26 mouse cellular contexts compared by ENCODE assay signal in the genomic region with DNA sequence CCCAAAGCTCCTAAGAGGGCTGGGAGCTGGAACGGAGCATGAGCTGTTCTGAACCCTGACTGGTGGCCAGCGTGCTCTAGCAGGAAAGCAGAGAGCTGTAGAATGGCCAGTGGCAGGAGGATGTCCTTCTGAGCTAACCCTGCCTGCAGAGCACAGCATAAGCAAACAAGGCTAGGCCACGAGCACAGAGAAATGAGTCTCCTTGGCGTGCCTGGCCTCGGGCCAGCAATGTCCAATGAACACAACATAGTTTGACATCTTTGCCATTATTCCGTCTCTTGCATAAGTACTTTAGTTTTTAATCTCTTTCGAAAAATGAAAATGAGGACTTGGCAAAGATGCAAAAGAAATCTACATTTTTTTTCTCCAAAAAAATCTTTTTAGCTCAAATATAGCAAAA.
DNase-seq lines count a peak whose midpoint lies in the region; ATAC-seq lines count a peak whose summit lies in the region.
"Had no signal": no experiment of that assay in that cellular context is flagged by ENCODE, and none has a peak within 500 bp of the region (broad histone marks: within the 10 kb centered on the region; RNA-seq: fewer than 3 reads in every experiment).

No protein-coding gene starts in this region.

- no peak overlapping the region; the same call in 1 of the 2 replicates for H3K27ac ChIP-seq in lung, embryonic 16.5 days (ENCODE audit: low read length)
- H3K27ac ChIP-seq: embryonic facial prominence, embryonic 10.5 days; embryonic facial prominence, embryonic 13.5 days; forebrain, embryonic 12.5 days; forebrain, embryonic 15.5 days; hindbrain, embryonic 12.5 days; hindbrain, embryonic 15.5 days had no signal

- no peaks in the 10 kb centered on the region for H3K9me3 ChIP-seq in lung, embryonic 16.5 days (ENCODE audit: control insufficient read depth, low read length)
- H3K9me3 ChIP-seq: embryonic facial prominence, embryonic 10.5 days; embryonic facial prominence, embryonic 13.5 days; forebrain, embryonic 12.5 days; forebrain, embryonic 15.5 days; G1E; hindbrain, embryonic 12.5 days; hindbrain, embryonic 15.5 days had no signal

- H3K4me2 ChIP-seq in lung, embryonic 16.5 days (ENCODE audit: low read depth, low read length): no peak overlapping the region
- H3K4me2 ChIP-seq: embryonic facial prominence, embryonic 13.5 days; forebrain, embryonic 12.5 days; forebrain, embryonic 15.5 days; heart, embryonic 11.5 days; hindbrain, embryonic 12.5 days; hindbrain, embryonic 15.5 days had no signal

- no peak overlapping the region for H3K4me3 ChIP-seq in lung, embryonic 16.5 days (ENCODE audit: low read length)
- H3K4me3 ChIP-seq: embryonic facial prominence, embryonic 10.5 days; embryonic facial prominence, embryonic 13.5 days; erythroblast, embryonic 14.5 days; forebrain, embryonic 12.5 days; forebrain, embryonic 15.5 days; hindbrain, embryonic 12.5 days; hindbrain, embryonic 15.5 days had no signal

- peak; percentile 40 for DNase-seq in adrenal gland, postnatal 25 days
- no peak for DNase-seq in adrenal gland, postnatal 4 days (ENCODE audit: low spot score in 2 of 2)
- DNase-seq in heart, adult 11 months: peak; percentile 79
- no peak for DNase-seq in heart, adult 18-20 months
- no peak for DNase-seq in lung, postnatal 10 days
- peak; percentile 23 for DNase-seq in right cerebral cortex, postnatal 4 days
- DNase-seq in right cerebral cortex, postnatal 36 days (ENCODE audit: low spot score in 2 of 2): no peak
- DNase-seq: adrenal gland, adult 2 months; B cell, adult 2 months; cerebellum, adult 11 months; cerebellum, adult 8-10 months; cerebellum, postnatal 36 days; embryo, embryonic 11 days; gastrocnemius, postnatal 25 days had no signal

- ATAC-seq in lung, embryonic 16.5 days (ENCODE audit: low read depth): peak; percentile 71
- ATAC-seq: forebrain, embryonic 15.5 days; Patski had no signal

- no peaks in the 10 kb centered on the region for H3K36me3 ChIP-seq in lung, embryonic 16.5 days (ENCODE audit: control insufficient read depth, insufficient read depth, low read length)
- H3K36me3 ChIP-seq: embryonic facial prominence, embryonic 10.5 days; embryonic facial prominence, embryonic 13.5 days; forebrain, embryonic 12.5 days; forebrain, embryonic 15.5 days; G1E; hindbrain, embryonic 12.5 days; hindbrain, embryonic 15.5 days had no signal

- no peaks in the 10 kb centered on the region for H3K27me3 ChIP-seq in lung, embryonic 16.5 days (ENCODE audit: control insufficient read depth, insufficient read depth, low read depth, low read length)
- H3K27me3 ChIP-seq: CH12.LX; embryonic facial prominence, embryonic 13.5 days; forebrain, embryonic 12.5 days; forebrain, embryonic 15.5 days; hindbrain, embryonic 12.5 days; hindbrain, embryonic 15.5 days; Patski had no signal

- WGBS in lung, embryonic 16.5 days: 43% methylated on average over 7 of the region's 7 CpGs

- no peak overlapping the region for H3K9ac ChIP-seq in lung, embryonic 16.5 days (ENCODE audit: low read length)
- H3K9ac ChIP-seq: embryonic facial prominence, embryonic 13.5 days; forebrain, embryonic 12.5 days; forebrain, embryonic 15.5 days; hindbrain, embryonic 12.5 days; hindbrain, embryonic 15.5 days had no signal

- H3K4me1 ChIP-seq in lung, embryonic 16.5 days (replicated peaks; ENCODE audit: control insufficient read depth, insufficient read depth, low read length): peaks cover 11% of the 10 kb centered on the region

Comparison
In these comparisons a context has a peak if more than half of its experiments do, and no peak if none do; other contexts are left out.
1. DNase-seq: peak in adrenal gland, postnatal 25 days (single experiment), heart, adult 11 months (single experiment) and right cerebral cortex, postnatal 4 days (single experiment); none in adrenal gland, postnatal 4 days (0 of 2), heart, adult 18-20 months (0 of 2), lung, postnatal 10 days (single experiment) and right cerebral cortex, postnatal 36 days (0 of 2).